Mouse (Mus musculus) regulatory T cell (primary cell): ENCODE data around the gene Olfr68.
"Not testable (repeated sequence)": the region's sequence is repeated elsewhere in the genome, so short reads cannot be mapped to it uniquely, and the experiment has no call there.

Source experiments
- in situ Hi-C: fragments of 300-600 bp; cut with MboI, MseI; formaldehyde crosslinking; loops from one replicate; pipeline ENCODE4 v1.15.1; 2025; ENCODE audit warnings: high pct_unique_total_duplicates

Olfr68 gene

GRCm38 (mm10) chr7:103779598-103779997 lies at the start of gene Olfr68:
Olfr68 (minus strand) TSS chr7:103779698.
- in situ Hi-C loops, result no loop called here

DNA sequence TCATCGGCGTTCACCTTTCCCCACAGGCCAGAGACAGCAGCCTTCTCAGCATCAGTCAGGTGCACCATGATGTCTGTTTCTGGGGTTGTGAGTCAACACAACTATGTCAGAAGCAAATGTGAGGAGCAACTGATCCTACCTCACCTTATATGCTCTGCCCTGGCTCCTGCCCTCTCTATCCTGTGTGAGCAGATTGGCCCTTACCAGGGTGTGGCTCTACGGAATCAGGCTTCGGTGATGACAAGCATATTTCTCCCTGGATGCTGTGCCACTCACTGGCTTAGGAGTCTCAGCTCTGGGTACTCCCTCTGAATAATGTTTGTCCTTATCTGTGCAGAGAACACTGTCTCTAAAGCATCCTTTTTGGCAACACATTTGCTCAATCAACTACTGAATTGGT lies 48.3 kb upstream of the Olfr68 start, which contains the start of gene Hbb-bs:
Gene Hbb-bs (minus strand): TSS at position 289 of the 400 bp plus-strand sequence.
- in situ Hi-C loops, result no loop called here

DNA sequence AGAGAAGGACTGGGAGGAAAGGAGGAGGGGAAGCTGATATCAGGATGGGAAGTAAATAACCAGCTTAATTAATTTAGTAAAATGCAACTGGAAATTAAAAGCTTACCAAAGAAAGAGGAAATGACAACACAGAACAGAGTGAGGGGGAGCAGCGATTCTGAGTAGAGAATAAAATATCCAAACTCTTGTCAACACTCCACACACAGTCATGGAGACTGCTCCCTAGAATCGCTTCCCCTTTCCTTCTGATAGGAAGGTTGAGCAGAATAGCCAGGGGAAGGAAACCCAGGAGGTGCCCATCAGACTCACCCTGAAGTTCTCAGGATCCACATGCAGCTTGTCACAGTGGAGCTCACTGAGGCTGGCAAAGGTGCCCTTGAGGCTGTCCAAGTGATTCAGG lies 47.6 kb upstream of the Olfr68 start:
- in situ Hi-C loops, result not testable (repeated sequence)

- in situ Hi-C loops, result no loop called here
These were observed 46.9 kb upstream of the Olfr68 start for GRCm38 (mm10) chr7:103826255-103826887.

DNA sequence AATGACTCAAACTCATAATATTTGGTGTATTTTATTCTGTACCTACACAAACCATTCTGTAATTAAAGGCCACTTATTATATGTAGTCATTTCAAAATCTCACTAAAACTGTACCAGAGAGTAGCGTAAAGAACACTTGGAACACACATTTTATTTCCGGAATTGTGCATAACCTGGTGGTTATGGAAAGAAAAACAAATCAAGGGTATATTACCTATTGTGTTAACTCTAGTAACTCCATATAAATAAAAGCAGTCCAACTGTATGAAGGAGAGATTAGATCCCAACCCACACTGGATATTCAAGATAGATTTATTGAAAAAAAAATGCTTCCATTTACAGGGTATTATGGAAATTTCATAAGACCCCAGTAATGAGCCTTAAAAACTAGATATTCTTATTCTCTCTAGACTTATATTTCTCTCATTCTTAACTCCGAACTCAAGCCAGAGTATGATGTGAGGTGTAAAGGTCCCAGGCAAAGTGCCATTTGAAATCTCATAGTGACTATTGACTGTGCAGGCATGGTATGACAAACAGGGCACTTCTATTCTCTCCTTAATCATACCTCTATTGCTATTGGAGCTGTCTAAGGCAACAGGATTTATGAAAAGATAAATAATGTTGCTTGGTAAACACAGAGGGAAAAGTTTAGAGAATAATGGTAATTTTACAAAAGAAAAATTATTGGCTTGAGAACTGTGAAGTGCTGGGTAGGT lies 46.2 kb upstream of the Olfr68 start:
- in situ Hi-C loops, result no loop called here

GRCm38 (mm10) chr7:103824597-103824996 lies 45.1 kb upstream of the Olfr68 start:
- in situ Hi-C loops, result no loop called here

- in situ Hi-C loops, result not testable (repeated sequence)
These were observed 35.6 kb upstream of the Olfr68 start for GRCm38 (mm10) chr7:103815085-103815484.

- in situ Hi-C loops, result no loop called here
These were observed 34.3 kb upstream of the Olfr68 start, which contains the start of gene Hbb-bt for GRCm38 (mm10) chr7:103813766-103814165. Hbb-bt (minus strand) TSS chr7:103813996.

GRCm38 (mm10) chr7:103813152-103813551 lies 33.7 kb upstream of the Olfr68 start:
- in situ Hi-C loops, result not testable (repeated sequence)

GRCm38 (mm10) chr7:103812174-103812573 lies 32.7 kb upstream of the Olfr68 start:
- in situ Hi-C loops, result no loop called here

GRCm38 (mm10) chr7:103811223-103811845 lies 31.8 kb upstream of the Olfr68 start:
- in situ Hi-C loops, result no loop called here

- in situ Hi-C loops, result no loop called here
These were observed 31.2 kb upstream of the Olfr68 start for GRCm38 (mm10) chr7:103810746-103811145.

DNA sequence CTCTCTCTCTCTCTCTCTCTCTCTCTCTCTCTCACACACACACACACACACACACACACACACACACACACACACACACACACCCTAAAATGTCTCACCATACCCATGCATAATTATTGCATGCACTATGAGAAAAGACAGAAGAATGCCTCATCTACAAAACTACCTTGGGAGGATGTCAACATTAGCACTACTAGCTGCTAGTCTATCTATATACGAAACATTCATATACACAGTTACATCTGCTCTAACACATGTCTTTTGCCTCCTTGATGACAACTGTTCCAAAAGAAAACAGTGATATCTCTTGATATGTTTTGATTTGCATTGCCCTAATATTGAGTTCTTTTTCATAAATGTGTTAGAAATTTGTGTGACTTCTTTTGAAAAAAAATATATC lies 30.8 kb upstream of the Olfr68 start:
- in situ Hi-C loops, result no loop called here

DNA sequence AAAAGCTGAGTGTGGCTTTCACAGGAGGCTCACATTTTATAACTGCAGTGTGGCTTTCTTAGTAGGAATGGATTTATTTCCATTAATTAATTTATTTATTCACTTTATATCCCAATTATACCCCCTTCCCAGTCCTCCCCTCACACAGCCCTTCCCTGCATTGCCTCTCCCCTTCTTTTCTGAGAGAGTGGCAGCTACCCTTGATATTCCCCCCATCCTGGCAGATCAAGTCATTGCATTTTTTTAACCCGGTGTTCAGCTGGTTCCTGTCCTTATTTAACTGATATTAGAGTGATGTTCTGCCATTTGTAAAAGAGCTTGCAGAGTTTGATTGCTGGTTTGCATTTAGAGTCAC lies 30.3 kb upstream of the Olfr68 start:
- in situ Hi-C loops, result no loop called here

- in situ Hi-C loops, result no loop called here
These were observed 29.7 kb upstream of the Olfr68 start for GRCm38 (mm10) chr7:103808971-103809800.

DNA sequence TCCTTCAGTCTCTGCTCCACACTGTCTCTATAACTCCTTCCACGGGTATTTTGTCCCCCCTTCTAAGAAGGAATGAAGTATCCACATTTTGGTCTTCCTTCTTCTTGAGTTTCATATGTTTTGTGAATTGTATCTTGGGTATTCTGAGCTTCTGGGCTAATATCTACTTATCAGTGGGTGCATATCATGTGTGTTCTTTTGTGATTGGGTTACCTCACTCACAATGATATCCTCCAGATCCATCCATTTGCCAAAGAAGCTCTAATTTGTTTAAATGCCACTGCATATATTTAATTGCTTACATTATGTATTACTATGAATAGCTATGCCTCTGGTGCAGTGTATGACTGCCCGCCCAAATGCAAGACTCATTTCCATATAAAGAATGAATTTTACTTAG lies 28.6 kb upstream of the Olfr68 start:
- in situ Hi-C loops, result not testable (repeated sequence)

- in situ Hi-C loops, result no loop called here
These were observed 27.4 kb upstream of the Olfr68 start for GRCm38 (mm10) chr7:103806856-103807255.

DNA sequence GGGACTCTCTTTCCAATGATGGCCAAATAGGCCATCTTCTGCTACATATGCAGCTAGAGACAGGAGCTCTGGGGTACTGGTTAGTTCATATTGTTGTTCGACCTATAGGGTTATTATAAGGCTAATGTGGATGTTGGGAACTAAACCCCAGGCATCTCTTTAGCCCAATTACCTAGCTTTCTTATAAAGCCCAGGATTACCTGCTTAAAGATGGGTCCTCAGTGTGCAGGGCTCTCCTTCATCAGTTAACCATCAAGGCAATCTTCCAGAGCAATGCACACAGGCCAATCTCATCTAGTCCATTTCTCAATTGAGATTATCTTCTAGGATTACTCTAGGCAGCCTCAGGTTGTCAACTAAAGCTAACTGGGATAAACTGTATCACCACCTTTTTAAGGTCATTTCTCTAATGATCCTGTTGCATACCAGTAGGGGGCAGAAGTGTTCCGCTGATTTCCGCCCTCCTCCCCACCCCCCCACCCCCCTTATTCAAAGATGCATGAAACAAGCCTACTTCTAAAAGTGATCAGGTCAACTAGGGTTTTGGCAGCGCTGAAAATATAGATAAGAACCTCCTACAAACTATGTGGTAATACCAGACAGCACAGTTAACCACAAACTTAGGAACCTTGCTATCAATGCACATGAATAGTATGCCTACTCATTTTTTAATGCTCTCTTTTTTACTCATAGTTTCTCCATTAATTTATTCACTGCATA lies 13.3 kb upstream of the Olfr68 start:
- in situ Hi-C loops, result no loop called here

DNA sequence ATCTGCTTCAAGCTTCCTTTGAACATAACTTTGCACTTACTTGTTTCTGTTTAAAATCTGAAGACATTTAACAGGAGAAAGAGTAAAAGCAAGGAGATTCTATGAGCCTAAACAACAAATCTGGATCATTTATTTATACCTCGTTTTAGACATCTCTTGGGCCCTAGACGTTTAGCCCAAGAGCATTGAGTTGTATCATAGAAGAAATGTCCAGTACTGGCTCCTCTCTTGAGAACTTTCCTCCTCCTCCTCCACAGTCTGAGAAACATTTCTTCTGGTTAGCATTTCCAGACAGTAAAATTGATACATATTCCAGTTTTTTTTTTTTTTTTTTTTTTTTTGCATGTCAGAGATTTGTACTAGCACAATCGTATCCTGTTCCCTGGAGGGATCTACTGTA lies 12.2 kb upstream of the Olfr68 start, which contains the start of gene Olfr67:
Gene Olfr67 (minus strand): TSS at position 101 of the 400 bp plus-strand sequence.
- in situ Hi-C loops, result no loop called here

DNA sequence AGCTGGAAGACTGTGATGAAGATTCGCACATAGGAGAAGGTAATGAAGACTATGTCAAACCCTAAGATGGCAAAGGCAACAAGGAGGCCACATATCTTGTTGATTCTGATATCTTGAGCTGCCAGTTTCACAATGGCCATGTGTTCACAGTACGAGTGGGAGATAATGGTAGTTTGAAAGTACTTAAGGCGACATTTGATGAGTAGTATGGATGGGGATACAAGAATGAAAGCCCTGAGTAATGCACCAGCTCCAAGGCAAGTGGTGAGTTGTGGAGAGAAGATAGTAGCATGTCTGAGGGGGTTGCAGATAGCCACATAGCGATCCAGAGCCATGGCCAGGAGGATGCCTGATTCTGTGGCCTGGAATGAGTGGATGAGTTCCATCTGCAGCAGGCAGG lies 1.8 kb downstream of the Olfr68 start:
- in situ Hi-C loops, result not testable (repeated sequence)

DNA sequence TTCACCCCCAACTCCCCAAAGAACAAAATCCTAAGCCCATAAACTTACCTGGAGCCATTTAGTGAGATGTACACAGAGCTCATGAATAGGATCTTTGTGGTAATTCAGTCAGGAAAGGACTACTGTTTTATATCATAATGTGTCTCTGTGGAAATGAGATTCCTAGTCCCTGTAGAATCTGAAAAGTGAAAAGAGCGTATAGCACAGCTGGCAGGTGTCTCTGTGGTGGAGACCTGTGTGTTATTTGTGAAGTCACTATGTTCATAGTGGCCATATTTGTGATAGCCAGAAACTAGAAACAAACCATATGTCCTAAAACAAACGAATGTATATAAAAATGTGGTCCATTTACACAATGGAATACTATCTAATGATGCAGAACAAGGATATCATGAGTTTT lies 8.0 kb downstream of the Olfr68 start, which contains the start of gene Olfr69:
Gene Olfr69 (minus strand): TSS at position 101 of the 400 bp plus-strand sequence.
- in situ Hi-C loops, result no loop called here
